Mouse (Mus musculus) cerebellum, adult (tissue): ENCODE data around the gene Fasn.
"Not testable (repeated sequence)": the region's sequence is repeated elsewhere in the genome, so short reads cannot be mapped to it uniquely, and the experiment has no call there.

ENCODE experiments used
- ATAC-seq: cut with Nextera tagmentation; 2 replicates; pipeline ENCODE4 v1.9.2; 2017; ENCODE audit warnings: mild to moderate bottlenecking, moderate library complexity, mixed read lengths; ENCODE audit not compliant: insufficient number of reproducible peaks, low FRiP score, low TSS enrichment

Gene Fasn

GRCm38 (mm10) chr11:120800061-120800904 lies 24.1 kb downstream of the Fasn start:
- peak; percentile 73; the same call in 1 of the 2 replicates for ATAC-seq

GRCm38 (mm10) chr11:120799316-120799890 lies 24.9 kb downstream of the Fasn start:
- ATAC-seq, result no peak

GRCm38 (mm10) chr11:120798244-120798643 lies 26.1 kb downstream of the Fasn start:
- no peak for ATAC-seq

- ATAC-seq, result no peak
Observed at GRCm38 (mm10) chr11:120796614-120796946, 27.8 kb downstream of the Fasn start.

GRCm38 (mm10) chr11:120795756-120796613 lies 28.4 kb downstream of the Fasn start, which contains the start of gene Dus1l:
Gene Dus1l (minus strand): TSS chr11:120796403.
- ATAC-seq, result peak; percentile 70; the same call in 1 of the 2 replicates

GRCm38 (mm10) chr11:120792652-120793051 lies 31.7 kb downstream of the Fasn start:
- no peak for ATAC-seq

- ATAC-seq, result no peak
Observed at GRCm38 (mm10) chr11:120789810-120790209, 34.5 kb downstream of the Fasn start.

GRCm38 (mm10) chr11:120789355-120789754 lies 35.0 kb downstream of the Fasn start:
- ATAC-seq, result no peak

- not testable (repeated sequence) for ATAC-seq
Observed at GRCm38 (mm10) chr11:120788460-120788859, 35.9 kb downstream of the Fasn start.

GRCm38 (mm10) chr11:120785145-120785544 lies 39.2 kb downstream of the Fasn start:
- no peak for ATAC-seq

- ATAC-seq, result peak; percentile 67; the same call in 1 of the 2 replicates
Observed at GRCm38 (mm10) chr11:120784064-120784791, 40.1 kb downstream of the Fasn start, which contains the start of the genes Rfng and Gps1. Gene Rfng (minus strand): TSS chr11:120784207. Gene Gps1 (plus strand): TSS chr11:120784272.

GRCm38 (mm10) chr11:120783426-120784063 lies 40.8 kb downstream of the Fasn start:
- peak; percentile 5; the same call in 1 of the 2 replicates for ATAC-seq

- not testable (repeated sequence) for ATAC-seq
Observed at GRCm38 (mm10) chr11:120781361-120781760, 43.0 kb downstream of the Fasn start.

GRCm38 (mm10) chr11:120779876-120780275 lies 44.5 kb downstream of the Fasn start:
- ATAC-seq, result no peak

- ATAC-seq, result no peak
Observed at GRCm38 (mm10) chr11:120777123-120777522, 47.2 kb downstream of the Fasn start.

GRCm38 (mm10) chr11:120775774-120776469 lies 48.4 kb downstream of the Fasn start:
- ATAC-seq, result peak; percentile 75; the same call in 1 of the 2 replicates

GRCm38 (mm10) chr11:120773463-120774190 lies 50.7 kb downstream of the Fasn start:
- ATAC-seq, result no peak

GRCm38 (mm10) chr11:120772749-120773148 lies 51.6 kb downstream of the Fasn start:
- ATAC-seq, result no peak
